Mouse (Mus musculus): Measurements from ENCODE around the gene Scp2. TPM values are rescaled to one million over a fixed set of nuclear protein-coding genes. Genes with fewer than 3 reads are reported as not detected.

The Scp2 gene
- total and polyA plus RNA-seq, 3 experiments = 65.8 to 84.4 TPM; not detected in 1

GRCm38 (mm10) chr4:108051687-108052274 is 93.0 kb downstream of the Scp2 start:
- H3K9me3 ChIP-seq (replicated peaks; ENCODE audit: insufficient read depth, low read length) = no peaks in the 10 kb centered on the region
- peaks cover 0 to 5% of the 10 kb centered on the region in 2 experiments; a peak in 2 of 4 replicates for H3K36me3 ChIP-seq (ENCODE audit: control insufficient read depth in 1 of 2, insufficient read depth in 2 of 2, low read length in 2 of 2)

GRCm38 (mm10) chr4:108046136-108046535 is 98.7 kb downstream of the Scp2 start:
- Histone ChIP-seq H3K27me3 (ENCODE audit: control insufficient read depth in 1 of 2, insufficient read depth in 2 of 2, low read length in 2 of 2) (no peaks in the 10 kb centered on the region), H3K27ac (ENCODE audit: control insufficient read depth, low read depth, low read length) (no peak overlapping the region), H3K79me2 (ENCODE audit: control insufficient read depth, insufficient read depth, low read length, poor library complexity) (no peaks in the 10 kb centered on the region), H3K36me3 (ENCODE audit: control insufficient read depth in 1 of 2, insufficient read depth in 2 of 2, low read length in 2 of 2) (peaks cover 0 to 8% of the 10 kb centered on the region in 2 experiments; a peak in 2 of 4 replicates), H3K9me3 (replicated peaks; ENCODE audit: insufficient read depth, low read length) (no peaks in the 10 kb centered on the region), H3K4me3 (ENCODE audit: control insufficient read depth in 1 of 2, insufficient read depth in 1 of 2, low read depth in 2 of 2, low read length in 2 of 2) (no peak overlapping the region), H3K4me1 (ENCODE audit: control insufficient read depth in 1 of 2, insufficient read depth in 2 of 2, low read length in 2 of 2) (no peaks in the 10 kb centered on the region), H3K9ac (ENCODE audit: control insufficient read depth, low read depth, low read length, poor library complexity, severe bottlenecking) (no peak overlapping the region)
- TF ChIP-seq BHLHE40 (IDR thresholded peaks at IDR 0.05; ENCODE audit: borderline replicate concordance, low read depth, low read length) = no peak
- no peak for TF ChIP-seq USF2 (IDR thresholded peaks at IDR 0.05; ENCODE audit: borderline replicate concordance in 1 of 2, insufficient read depth in 1 of 2, low read depth in 1 of 2, low read length in 2 of 2)
- TF ChIP-seq TBP (IDR thresholded peaks at IDR 0.05; ENCODE audit: low read depth, low read length) = no peak
- no peak for TF ChIP-seq RAD21 (IDR thresholded peaks at IDR 0.05; ENCODE audit: low read depth, low read length)
- no peak for TF ChIP-seq JUND (IDR thresholded peaks at IDR 0.05; ENCODE audit: low read depth, low read length)
- no peak for TF ChIP-seq POLR2A (IDR thresholded peaks at IDR 0.05; ENCODE audit: control insufficient read depth in 1 of 2, insufficient read depth in 1 of 2, low read depth in 1 of 2, low read length in 2 of 2, poor library complexity in 1 of 2)
- no peak for TF ChIP-seq TCF12 (IDR thresholded peaks at IDR 0.05; ENCODE audit: low read depth, low read length)
- no peak for TF ChIP-seq HCFC1 (IDR thresholded peaks at IDR 0.05; ENCODE audit: low read depth, low read length)
- TF ChIP-seq MYB (IDR thresholded peaks at IDR 0.05; ENCODE audit: low read depth, low read length) = no peak
- TF ChIP-seq CHD1 (IDR thresholded peaks at IDR 0.05; ENCODE audit: low read depth, low read length) = no peak
- no peak for TF ChIP-seq USF1 (IDR thresholded peaks at IDR 0.05; ENCODE audit: low read depth, low read length)
- TF ChIP-seq POLR2AphosphoS5 (IDR thresholded peaks at IDR 0.05; ENCODE audit: borderline replicate concordance, low read depth, low read length) = no peak
- TF ChIP-seq MYC (IDR thresholded peaks at IDR 0.05; ENCODE audit: low read depth, low read length) = no peak
- no peak for TF ChIP-seq E2F4 (IDR thresholded peaks at IDR 0.05; ENCODE audit: borderline replicate concordance, low read depth, low read length)
- no peak for TF ChIP-seq MEF2A (IDR thresholded peaks at IDR 0.05; ENCODE audit: extremely low read depth, insufficient replicate concordance, low read depth, low read length, poor library complexity, severe bottlenecking)
- no peak for TF ChIP-seq MAX (IDR thresholded peaks at IDR 0.05; ENCODE audit: low read length)
- no peak for TF ChIP-seq GABPA (IDR thresholded peaks at IDR 0.05; ENCODE audit: low read depth, low read length)
- no peak for TF ChIP-seq ZNF384 (IDR thresholded peaks at IDR 0.05; ENCODE audit: low read depth, low read length)
- TF ChIP-seq RCOR1 (IDR thresholded peaks at IDR 0.05; ENCODE audit: low read depth, low read length) = no peak
- no peak for TF ChIP-seq ZMIZ1 (IDR thresholded peaks at IDR 0.05; ENCODE audit: low read depth, low read length)
- no peak for DNase-seq (ENCODE audit: low read depth, low spot score)

More at GRCm38 (mm10) chr4:108051687-108052274, 93.0 kb downstream of the Scp2 start:
- TF ChIP-seq JUND (IDR thresholded peaks at IDR 0.05; ENCODE audit: low read depth, low read length) = no peak
- no peak for TF ChIP-seq MAFK (IDR thresholded peaks at IDR 0.05; ENCODE audit: borderline replicate concordance, low read depth, low read length)
- TF ChIP-seq USF1 (IDR thresholded peaks at IDR 0.05; ENCODE audit: low read depth, low read length) = no peak
- no peak for TF ChIP-seq GATA1 (IDR thresholded peaks at IDR 0.05; ENCODE audit: low read depth, low read length)
- no peak for TF ChIP-seq CHD1 (IDR thresholded peaks at IDR 0.05; ENCODE audit: low read depth, low read length)
- H3K4me3 ChIP-seq (ENCODE audit: control insufficient read depth in 1 of 2, insufficient read depth in 1 of 2, low read depth in 2 of 2, low read length in 2 of 2) = no peak overlapping the region
- DNase-seq (ENCODE audit: low read depth, low spot score) = no peak
- H3K4me1 ChIP-seq (ENCODE audit: control insufficient read depth in 1 of 2, insufficient read depth in 2 of 2, low read length in 2 of 2) = no peaks in the 10 kb centered on the region
- no peaks in the 10 kb centered on the region for H3K79me2 ChIP-seq (ENCODE audit: control insufficient read depth, insufficient read depth, low read length, poor library complexity)
- H3K27me3 ChIP-seq (ENCODE audit: control insufficient read depth in 1 of 2, insufficient read depth in 2 of 2, low read length in 2 of 2) = no peaks in the 10 kb centered on the region
- no peak overlapping the region for H3K9ac ChIP-seq (ENCODE audit: control insufficient read depth, low read depth, low read length, poor library complexity, severe bottlenecking)
- no peak overlapping the region for H3K27ac ChIP-seq (ENCODE audit: control insufficient read depth, low read depth, low read length)

Data from MEL (cell line).